Mouse (Mus musculus): Measurements from ENCODE around the gene Stx8.

Gene Stx8

DNA sequence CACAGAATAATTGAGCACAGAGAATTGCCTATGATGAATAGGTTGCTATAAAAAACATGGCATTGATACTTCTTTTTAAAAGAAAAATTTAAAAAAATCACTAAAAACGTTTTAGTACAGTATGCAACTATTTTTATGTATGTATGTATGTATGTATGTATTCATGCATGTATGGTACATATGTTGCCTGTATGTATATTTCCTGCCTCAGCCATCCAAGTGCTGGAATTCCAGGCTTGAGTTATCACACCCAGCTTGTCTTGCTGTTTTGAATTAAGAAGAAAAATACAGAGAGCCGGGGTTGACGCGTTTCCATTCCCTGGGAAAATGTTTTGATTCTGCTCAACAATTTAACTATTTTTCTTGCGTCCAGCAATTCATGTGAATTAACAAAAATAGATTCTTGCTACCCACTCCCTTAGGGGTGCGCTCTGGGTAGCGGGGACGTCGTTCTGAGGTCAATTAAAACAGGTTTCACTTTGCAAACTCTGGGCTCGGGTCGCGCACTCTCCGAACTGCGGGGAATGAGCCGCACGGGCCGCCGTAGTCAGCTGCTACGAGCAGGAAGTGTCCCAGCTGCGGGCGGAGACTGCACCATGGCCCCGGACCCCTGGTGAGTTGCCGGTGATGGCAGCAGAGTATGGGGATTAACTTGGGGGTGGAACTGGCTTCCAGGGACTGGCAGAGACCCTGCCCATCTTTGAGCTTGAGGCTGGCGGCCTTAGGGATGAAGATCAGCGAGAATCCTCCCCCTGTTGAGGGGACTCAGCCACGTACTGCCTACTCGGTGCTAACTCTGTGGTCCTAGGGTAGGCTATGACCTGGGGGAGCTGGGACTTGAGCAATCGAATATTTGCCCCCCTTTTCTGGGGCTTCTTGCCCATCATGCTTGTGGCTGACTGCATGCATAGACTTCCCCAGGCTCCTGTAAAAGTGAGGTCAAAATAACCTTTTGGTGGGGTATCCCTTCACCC is at the start of gene Stx8:
TSS of gene Stx8 (plus strand) at position 289 of the 974 bp plus-strand sequence.
- in situ Hi-C loops (cut with MseI, MboI), result no loop called here

DNA sequence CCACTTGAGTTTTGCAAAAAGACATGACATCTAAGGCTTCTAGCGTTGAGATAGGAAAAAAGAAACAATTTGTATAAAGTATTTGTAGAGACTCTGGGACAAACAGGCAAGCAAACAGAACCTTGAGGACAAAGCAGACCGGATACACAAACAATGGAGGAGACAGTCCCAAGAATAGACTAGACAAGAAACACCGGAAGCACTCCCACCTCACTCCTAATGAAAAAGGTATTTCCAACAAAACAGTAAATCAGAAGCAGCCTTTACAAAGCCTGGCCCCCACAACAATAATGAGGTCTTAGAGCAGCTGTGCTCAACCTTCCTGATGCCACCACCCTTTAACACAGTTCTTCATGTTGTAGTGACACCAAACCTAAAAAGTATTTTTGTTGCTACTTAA is 48.9 kb upstream of the Stx8 start:
- in situ Hi-C loops (cut with MseI, MboI), result no loop called here

DNA sequence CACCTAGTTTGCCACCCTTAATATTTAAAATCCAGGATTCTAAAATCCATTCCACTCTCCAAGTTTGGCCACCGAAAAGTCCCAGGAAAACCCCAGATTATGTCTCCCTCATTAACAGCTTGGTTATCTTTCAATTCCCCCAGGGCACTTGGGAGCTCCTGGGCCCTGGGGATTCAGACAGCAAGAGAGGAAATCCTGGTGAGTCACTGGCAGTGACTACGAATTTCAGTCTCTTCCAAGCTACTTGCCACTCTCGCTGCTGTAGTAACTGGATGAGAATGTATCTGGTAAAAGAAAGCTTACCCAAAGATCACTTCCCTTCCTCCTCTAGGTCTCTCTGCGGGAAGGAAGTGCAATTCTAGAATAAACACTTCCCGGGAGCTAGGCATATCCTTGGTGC is 46.4 kb upstream of the Stx8 start:
- in situ Hi-C loops (cut with MseI, MboI), result no loop called here

DNA sequence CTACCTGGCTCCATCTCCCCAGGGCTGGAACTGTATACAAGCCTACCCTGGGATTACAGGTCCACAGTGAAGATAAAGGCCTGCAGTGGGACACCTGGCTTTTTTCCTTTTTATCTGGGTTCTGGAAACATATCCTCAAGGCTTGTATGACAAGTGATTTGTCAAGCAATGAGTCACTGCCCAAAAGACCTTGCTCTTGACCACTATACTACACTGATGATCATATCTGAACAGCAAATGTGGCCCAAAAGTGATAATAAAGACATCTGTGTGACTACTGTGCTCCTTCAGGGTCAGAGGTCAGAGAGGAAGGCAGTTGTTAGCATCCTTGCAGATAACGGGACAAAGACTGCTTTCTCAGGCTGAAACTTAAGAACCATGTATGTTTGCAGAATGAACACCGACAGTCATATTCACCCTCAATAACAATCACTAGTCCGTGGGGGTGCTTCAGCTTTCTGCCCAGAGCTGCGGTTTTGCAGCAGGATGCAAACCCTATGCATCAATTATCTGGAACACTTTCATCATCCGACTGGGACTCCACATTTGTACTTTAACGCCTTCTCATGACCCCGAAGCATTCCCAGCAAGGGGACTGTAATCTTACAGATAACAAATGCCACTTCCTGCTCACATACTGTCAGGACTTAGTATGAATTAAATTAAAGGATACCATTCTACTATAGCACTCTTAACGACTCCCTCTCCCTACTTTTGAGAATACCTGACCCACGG is 45.6 kb upstream of the Stx8 start:
- in situ Hi-C loops (cut with MseI, MboI), result no loop called here

DNA sequence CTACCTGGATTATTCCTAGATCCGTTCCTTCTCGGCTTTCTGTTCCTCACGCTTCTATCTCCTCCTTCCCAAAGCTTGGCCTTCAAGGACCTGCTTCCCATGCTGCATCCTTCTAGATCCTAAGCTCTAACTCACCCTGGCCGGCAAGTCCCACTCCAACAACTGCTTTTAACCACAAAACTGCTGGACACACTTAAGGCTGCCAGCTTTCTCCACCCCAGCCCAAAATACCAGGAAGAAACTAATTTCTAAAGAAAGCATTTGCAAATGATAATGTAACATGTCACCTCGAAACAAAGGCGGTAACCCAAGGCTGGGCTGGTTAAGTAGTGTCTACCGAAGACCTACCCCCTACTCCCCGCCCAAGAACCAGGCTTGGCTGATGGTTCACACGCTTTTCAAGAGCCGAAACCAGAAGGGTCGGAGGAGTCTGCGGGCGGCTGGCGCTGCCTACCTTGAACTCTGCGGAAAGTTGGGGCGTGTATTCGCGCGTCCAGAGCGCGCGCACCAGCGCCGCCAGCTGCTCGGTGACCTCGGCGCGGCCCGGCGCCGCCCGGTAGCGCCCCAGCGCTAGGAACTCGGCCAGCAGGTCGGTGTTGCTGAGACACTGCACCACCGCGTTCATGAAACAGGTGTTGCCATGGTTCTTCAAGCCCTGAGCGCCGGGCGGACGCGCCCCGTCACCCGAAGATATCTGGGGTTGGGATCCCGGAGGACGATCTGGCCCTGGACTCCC is 44.7 kb upstream of the Stx8 start:
- in situ Hi-C loops (cut with MseI, MboI), result no loop called here

DNA sequence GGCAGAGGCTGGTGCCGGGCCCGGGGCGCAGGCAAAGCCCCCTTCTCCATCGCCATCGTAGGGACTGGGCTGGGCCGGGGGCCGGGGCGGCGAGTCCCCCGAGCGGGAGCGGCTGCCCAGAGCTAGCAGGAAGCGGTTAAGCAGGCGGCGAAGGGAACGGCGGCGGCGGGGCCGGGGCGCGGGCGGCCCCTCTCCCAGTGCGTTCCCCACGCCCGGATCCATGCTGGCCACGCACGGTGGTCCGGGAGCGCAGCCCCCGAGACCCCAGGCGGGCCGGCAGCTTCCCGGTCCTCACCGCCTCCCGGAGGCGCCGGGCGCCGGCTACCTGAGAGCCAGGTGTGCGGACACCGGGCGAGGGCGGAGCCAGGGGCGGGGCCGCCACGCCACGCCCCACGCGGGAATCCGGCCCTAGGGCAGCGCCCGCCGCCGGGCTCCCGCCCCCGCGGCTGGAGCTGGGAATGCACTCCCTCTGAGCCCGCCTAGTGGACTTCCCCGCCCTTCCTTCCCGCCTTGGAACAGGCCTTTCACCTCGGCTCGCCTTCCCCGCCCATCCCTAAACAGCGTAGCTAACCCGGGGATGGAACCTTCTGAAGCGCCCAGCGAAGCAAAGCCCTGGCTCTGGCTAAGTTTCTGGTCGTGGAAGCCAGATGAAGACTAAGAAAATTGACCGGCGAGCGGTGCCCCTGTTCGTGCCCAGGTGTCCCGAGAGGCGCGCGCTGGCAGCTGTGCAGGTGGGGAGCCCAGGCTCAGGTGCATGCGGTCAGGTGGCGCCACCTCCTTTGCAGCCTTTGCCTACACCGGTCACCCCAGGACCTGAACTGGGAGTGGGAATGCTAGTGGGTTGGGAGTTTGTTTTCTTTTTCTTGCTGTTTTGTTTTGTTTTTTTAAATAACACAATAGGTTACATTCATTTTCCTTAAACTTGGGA is 43.9 kb upstream of the Stx8 start, which contains the start of gene Usp43:
TSS of gene Usp43 (minus strand) at position 327 of the 928 bp plus-strand sequence.
- in situ Hi-C loops (cut with MseI, MboI), result no loop called here

DNA sequence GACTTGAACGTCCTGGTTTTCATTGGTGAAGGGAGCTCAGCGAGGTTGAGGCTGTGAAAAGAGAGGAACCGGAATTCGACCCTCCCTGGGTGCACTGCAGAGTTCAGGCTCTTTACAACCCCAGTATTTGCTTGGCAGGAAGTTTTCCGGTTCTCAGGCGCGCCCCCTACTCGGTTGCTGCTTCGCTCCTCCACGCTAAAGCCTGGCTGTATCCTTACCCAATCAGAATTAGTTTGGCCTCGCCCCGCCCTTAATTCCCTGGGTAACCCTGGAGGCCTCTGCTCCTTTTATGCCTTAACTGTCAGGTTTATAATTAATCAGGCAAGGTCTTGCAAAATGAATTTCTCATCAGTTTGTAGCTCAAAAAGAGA is 43.3 kb upstream of the Stx8 start:
- in situ Hi-C loops (cut with MseI, MboI), result no loop called here

DNA sequence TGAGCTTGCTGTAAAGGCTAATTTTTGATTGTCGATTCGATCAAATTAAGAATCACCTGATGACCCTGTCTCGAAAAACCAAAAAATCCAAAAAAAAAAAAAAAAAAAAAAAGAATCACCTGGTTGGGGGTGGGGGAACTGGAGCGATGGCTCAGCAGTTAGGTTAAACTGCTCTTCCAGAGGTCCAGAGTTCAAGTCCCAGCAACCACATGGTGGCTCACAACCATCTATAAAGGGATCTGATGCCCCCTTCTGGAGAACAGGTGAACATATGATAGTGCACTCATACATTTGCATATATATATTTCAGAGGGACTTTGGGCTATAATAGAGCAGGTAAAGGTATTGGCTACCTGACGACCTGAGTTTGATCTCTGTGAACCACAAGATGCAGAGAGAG is 42.3 kb upstream of the Stx8 start:
- in situ Hi-C loops (cut with MseI, MboI), result no loop called here

DNA sequence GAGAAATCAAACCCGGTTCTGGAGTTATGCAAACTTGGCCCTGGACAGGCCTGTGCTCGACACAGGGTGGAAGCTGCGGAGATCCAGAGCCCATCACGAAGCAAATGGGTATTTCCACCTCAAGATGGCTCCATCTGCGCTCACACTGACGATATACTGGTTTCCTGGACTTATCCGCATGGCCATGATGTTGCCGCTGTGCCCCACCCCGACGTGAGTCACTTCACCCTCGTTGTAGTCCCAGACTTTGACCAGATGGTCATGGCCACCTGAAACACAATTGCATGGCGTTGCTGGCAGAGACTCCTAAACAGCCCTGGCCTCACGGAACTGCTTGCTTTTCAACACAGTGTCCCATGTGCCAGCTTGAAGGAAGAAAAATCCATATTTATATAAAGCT is 41.0 kb upstream of the Stx8 start:
- in situ Hi-C loops (cut with MseI, MboI), result no loop called here

DNA sequence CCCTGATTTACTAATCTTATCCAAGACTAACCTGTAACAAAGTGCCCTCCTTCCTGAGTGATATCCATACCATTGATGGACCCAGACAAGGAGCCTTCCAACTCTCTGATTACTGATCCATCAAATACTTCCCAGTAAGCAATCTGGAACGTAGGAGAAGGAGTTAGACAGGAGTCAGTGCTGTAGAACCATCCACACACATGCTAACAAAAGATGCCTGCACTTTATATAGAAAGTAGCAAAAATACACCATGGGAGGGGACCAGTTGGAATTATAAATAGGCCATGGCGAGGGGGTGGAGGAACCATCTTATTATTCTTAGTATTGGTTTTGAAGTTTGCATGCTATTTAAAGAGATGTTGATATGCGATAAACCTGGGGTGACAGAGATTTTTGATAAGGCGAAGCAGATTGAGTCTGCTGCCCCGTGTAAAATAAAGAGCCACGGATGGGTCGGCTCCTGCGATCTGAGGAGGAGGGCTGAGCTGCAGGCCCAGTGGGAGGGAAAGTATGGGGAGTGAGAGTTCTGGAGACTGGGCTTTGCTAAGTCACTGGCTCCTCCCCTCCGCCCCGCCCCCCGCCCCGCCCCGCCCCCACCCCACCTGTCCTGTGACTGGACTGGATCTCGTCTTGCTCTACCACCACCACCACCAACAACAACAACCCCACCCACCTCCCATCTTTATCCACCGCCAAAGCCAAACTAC is 39.5 kb upstream of the Stx8 start:
- in situ Hi-C loops (cut with MseI, MboI), result no loop called here

DNA sequence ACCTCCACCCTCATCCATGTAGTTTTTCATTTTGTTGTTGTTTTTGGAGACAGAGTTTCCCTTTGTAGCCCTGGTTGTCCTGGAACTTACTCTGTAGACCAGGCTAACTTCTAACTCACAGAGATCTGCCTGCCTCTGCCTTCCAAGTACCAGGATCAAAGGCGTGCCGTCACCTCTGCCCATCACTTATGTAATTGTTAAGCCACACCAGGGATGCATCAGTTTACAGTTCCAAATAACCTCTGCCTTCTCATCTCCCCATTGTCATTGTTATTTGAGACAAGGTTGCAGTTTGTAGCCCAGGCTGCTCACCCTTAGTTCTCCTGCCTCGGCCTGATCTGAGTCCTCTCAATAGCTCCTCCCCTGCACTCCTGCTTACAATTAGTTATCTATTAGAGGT is 33.8 kb upstream of the Stx8 start:
- in situ Hi-C loops (cut with MseI, MboI), result no loop called here

DNA sequence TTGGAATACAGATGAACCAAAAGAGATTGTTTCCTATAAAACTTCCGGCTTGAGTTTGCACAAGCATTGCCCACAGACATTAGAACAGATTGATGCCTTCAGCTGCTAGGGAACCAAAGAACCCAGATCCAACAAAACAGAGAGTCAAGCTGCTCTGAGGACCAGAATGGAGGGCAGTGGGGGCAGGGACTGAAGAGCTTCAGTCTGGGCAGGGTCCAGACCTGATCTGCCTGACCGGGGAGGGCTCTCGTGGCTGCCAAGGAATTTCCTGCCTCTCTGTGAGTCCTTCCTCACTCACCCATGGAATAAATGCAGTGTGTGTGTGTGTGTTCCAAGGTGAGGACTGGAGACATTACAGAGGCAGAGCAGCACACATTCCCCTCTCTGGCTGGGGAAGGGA is 17.8 kb upstream of the Stx8 start:
- in situ Hi-C loops (cut with MseI, MboI), result no loop called here

DNA sequence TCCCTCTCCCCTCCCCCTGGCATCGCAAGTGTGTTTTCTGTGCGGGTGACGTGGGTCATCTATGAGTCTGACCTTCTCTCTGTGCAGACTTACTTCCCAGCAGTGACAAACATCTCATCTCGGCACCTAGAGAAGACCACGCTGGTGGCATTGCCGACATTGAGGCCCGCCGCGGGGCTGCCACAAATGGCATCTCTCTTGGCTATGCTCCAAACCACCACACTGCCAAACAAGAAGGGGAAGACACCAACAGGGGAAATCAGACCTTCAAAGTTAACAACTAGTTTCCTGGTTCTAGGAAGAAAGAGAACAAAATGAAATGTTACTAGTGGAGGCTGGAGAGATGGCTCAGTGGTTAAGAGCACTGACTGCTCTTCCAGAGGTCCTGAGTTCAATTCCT is 16.5 kb upstream of the Stx8 start:
- in situ Hi-C loops (cut with MseI, MboI), result no loop called here

DNA sequence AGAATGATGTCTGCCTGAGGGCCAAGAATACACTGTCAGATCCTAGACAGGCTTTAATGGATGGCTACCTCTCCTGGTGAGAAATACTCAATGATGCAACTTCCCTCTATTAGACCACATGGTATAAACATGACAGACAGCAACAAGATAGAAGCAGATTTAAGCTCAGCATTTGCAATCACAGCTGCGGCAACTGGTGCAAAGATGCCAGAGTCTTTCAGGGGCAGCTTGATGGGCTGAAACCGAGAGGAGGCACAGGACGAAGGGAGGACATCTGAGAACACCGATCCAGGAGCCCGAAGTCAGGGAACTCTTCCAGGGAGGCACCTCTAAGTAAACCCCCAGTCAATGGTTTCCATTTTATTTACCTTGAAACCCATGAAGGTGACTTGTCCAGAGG is 12.4 kb upstream of the Stx8 start:
- in situ Hi-C loops (cut with MseI, MboI), result no loop called here

DNA sequence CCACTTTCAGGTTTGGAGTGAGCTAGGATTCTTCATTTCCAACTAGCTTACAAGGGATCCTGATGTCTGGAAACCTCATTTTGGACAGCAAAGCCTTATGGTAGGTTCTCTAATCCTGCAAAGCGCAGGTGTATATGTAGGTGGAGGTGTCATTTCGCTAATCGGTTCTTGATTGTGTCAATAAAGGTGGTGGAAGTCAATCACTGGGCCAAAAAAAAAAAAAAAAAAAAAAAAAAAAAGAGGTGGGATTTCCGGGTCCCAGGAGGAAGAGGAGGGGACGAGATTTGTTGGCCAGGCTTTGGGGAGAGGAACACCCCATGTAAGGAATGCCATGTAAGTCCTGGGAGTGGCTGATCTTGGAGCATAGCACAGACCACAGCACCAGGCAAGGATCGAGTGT is 11.6 kb upstream of the Stx8 start:
- in situ Hi-C loops (cut with MseI, MboI), result no loop called here

DNA sequence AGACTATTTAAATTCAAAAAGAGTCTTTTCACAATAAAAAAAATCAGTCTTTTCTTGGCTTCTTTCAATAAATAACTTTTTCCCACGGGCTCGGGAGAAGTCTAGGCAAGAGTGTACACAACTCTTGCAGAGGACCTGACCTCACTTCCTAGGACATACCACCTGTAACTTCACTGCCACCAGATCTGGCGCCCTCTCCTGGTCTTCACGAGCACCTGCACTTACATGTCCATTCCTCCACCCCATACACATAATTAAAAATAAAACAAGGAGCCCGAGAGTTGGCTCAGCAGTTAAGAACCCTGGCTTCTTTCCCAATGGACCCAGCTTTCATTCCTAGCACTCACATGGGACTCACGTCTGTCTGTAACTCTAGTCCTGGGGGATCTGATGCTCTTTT is 1.9 kb upstream of the Stx8 start:
- in situ Hi-C loops (cut with MseI, MboI), result no loop called here

DNA sequence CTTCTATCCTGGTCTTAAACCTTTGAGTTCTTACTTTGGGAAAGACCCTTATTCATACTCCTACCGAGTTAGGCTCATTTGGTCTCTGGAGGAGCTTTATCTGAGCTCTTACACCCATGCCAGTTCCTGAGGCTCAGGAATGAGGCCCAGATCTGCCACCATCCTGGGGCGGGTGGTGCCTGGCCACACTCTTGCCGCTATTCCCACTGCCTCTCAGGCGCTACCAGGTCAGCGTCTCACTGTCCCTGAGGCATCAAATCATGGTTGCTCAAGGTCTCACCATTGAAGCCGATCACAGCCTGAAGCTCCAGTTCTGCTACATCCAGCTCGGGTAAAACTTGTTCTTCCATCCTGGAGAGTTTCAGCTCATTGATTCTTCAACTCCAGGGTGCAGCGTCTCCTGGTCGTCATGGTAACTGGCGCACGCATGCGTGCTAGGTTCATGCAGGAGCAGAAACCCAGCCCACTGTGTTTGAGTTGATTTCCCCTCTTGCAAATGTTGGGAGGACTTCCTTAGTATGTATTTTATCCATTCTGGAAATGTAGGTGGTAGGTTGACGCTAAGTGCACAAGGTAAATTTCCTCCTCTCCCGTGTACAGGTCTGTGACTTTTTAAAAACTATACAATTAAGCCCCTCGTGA is 630 bp upstream of the Stx8 start, which contains the start of gene Cfap52:
TSS of gene Cfap52 (minus strand) at position 410 of the 642 bp plus-strand sequence.
- in situ Hi-C loops (cut with MseI, MboI), result no loop called here

DNA sequence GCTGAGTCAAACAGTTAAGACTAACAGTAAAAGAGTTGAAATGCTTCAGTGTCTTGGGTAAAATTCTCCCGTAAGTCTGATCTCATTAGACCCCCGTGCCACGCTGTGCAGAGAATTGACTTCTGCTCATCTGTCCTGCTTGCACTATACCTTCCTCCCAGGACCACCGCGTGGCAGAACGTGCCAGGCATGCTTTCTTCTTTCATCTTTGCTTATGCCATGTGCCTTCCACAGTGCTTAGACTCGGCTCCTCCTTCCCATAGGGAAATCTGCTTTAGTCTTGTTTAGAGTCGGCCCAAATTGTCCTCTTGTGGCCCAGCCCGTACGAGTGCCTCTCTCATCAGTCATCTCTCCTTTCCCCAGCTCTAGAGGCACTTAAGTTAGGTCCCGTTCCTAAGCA is 1.8 kb downstream of the Stx8 start:
- in situ Hi-C loops (cut with MseI, MboI), result no loop called here

DNA sequence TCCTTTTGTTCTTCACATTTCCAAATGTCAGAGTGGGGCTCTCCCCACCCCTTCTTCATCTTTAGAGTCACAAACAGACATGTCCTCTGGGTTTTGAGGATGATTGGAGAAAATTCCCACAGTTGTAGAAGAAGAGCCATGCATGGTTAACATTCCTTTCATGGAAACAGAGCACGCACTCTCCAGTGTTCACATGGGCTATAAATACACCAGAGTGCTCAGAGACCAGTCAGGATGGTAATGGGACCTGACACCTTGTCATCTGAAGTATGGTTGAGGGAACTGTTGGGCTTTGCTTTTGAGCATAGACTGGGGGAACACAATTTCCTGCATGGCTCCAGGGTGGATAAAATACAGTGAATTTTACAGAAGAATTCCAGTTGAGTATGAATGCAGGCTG is 6.6 kb downstream of the Stx8 start:
- in situ Hi-C loops (cut with MseI, MboI), result no loop called here

DNA sequence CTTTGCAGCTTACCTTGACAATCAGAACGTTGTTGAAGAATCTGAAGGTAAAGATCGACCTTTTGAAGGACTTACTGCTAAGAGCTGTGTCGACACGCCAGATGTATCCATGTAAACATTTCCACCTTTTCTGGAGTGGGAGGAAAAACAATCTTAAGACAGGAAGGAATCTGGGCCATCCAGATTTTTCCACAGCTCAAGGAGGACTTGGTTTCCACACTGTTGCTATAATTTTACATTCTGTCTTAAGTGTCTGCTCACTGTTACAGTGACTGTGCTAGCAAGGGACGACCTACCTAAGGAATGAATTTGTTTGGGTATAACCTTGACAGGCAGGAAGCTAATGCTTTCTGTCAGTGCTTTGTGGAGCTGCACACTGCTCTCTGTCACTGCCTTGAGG is 7.2 kb downstream of the Stx8 start:
- in situ Hi-C loops (cut with MseI, MboI), result no loop called here
